In genomic region chr7:114991255-114991654, GRCm38 (mm10) we compare ENCODE assay signal across 13 mouse cellular contexts.
DNase-seq lines count a peak whose midpoint lies in the region; ATAC-seq and TF ChIP-seq lines count a peak whose summit lies in the region.
"Had no signal": no experiment of that assay in that cellular context is flagged by ENCODE, and none has a peak within 500 bp of the region (broad histone marks: within the 10 kb centered on the region; RNA-seq: fewer than 3 reads in every experiment).

No protein-coding gene starts in this region.

- H3K4me2 ChIP-seq in forebrain, postnatal 0 days (ENCODE audit: low read depth), result no peak overlapping the region
- H3K4me2 ChIP-seq in forebrain, embryonic 15.5 days (replicated peaks), result no peak overlapping the region
- H3K4me2 ChIP-seq in forebrain, embryonic 11.5 days (ENCODE audit: low read depth, low read length, severe bottlenecking), result no peak overlapping the region
- H3K4me2 ChIP-seq: liver, embryonic 15.5 days had no signal

- no peak for ATAC-seq in forebrain, postnatal 0 days
- no peak for ATAC-seq in forebrain, embryonic 15.5 days (replicated peaks)
- no peak for ATAC-seq in forebrain, embryonic 11.5 days (replicated peaks; ENCODE audit: low FRiP score)

- whole genome bisulfite sequencing in forebrain, postnatal 0 days, result 52% methylated on average over 5 of the region's 5 CpGs
- WGBS in forebrain, embryonic 15.5 days, result 47% methylated on average over 5 of the region's 5 CpGs
- WGBS in forebrain, embryonic 11.5 days, result 70% methylated on average over 5 of the region's 5 CpGs

- intact Hi-C loops in heart, postnatal 36 days (cut with DNase I), result no loop called here

- no peak overlapping the region for H3K4me3 ChIP-seq in forebrain, postnatal 0 days (ENCODE audit: low read depth, low read length)
- no peak overlapping the region for H3K4me3 ChIP-seq in forebrain, embryonic 15.5 days
- no peak overlapping the region for H3K4me3 ChIP-seq in forebrain, embryonic 11.5 days (ENCODE audit: low read depth, low read length)
- H3K4me3 ChIP-seq: forebrain, embryonic 10.5 days; liver, embryonic 15.5 days had no signal

- H3K27ac ChIP-seq in forebrain, postnatal 0 days (ENCODE audit: low read depth, low read length), result no peak overlapping the region
- no peak overlapping the region for H3K27ac ChIP-seq in forebrain, embryonic 15.5 days (replicated peaks)
- H3K27ac ChIP-seq in forebrain, embryonic 11.5 days (ENCODE audit: low read depth, low read length), result no peak overlapping the region
- H3K27ac ChIP-seq: forebrain, embryonic 10.5 days; liver, embryonic 15.5 days had no signal

- peak; percentile 9 for DNase-seq in forebrain, postnatal 0 days
- peak; percentile 17 for DNase-seq in lung, postnatal 10 days
- DNase-seq in lung, postnatal 36 days, result no peak
- DNase-seq in fibroblast of lung, adult 2 months (ENCODE audit: low read depth), result peak; percentile 53
- DNase-seq in heart, postnatal 36 days, result peak; percentile 26 to 44
- DNase-seq in MN1 (ENCODE audit: low spot score), result no peak
- no peak for DNase-seq in forebrain, embryonic 11.5 days (ENCODE audit: low spot score)
- DNase-seq: adrenal gland, postnatal 25 days; kidney, postnatal 10 days; right cerebral cortex, adult 18-20 months had no signal

- H3K27me3 ChIP-seq in forebrain, postnatal 0 days (ENCODE audit: insufficient read depth, low read length), result no peaks in the 10 kb centered on the region
- no peaks in the 10 kb centered on the region for H3K27me3 ChIP-seq in forebrain, embryonic 15.5 days
- H3K27me3 ChIP-seq in forebrain, embryonic 11.5 days (ENCODE audit: control insufficient read depth, insufficient read depth, low read length), result no peaks in the 10 kb centered on the region
- H3K27me3 ChIP-seq: liver, embryonic 15.5 days had no signal

- H3K36me3 ChIP-seq in forebrain, postnatal 0 days (ENCODE audit: insufficient read depth), result no peaks in the 10 kb centered on the region
- no peaks in the 10 kb centered on the region for H3K36me3 ChIP-seq in forebrain, embryonic 15.5 days
- H3K36me3 ChIP-seq in forebrain, embryonic 11.5 days (ENCODE audit: control insufficient read depth, insufficient read depth, low read length), result no peaks in the 10 kb centered on the region
- H3K36me3 ChIP-seq: forebrain, embryonic 10.5 days; liver, embryonic 15.5 days had no signal

- H3K4me1 ChIP-seq in forebrain, postnatal 0 days (ENCODE audit: insufficient read depth), result no peaks in the 10 kb centered on the region
- no peaks in the 10 kb centered on the region; the same call in 1 of the 2 replicates for H3K4me1 ChIP-seq in forebrain, embryonic 15.5 days
- H3K4me1 ChIP-seq in forebrain, embryonic 11.5 days (replicated peaks; ENCODE audit: control insufficient read depth, insufficient read depth, low read length), result no peaks in the 10 kb centered on the region
- H3K4me1 ChIP-seq: forebrain, embryonic 10.5 days; liver, embryonic 15.5 days had no signal

- no peak overlapping the region for H3K9ac ChIP-seq in forebrain, postnatal 0 days
- no peak overlapping the region for H3K9ac ChIP-seq in forebrain, embryonic 15.5 days (replicated peaks)
- H3K9ac ChIP-seq in forebrain, embryonic 11.5 days (ENCODE audit: low read length), result no peak overlapping the region
- H3K9ac ChIP-seq: liver, embryonic 15.5 days had no signal

- no peak for TF ChIP-seq CTCF in forebrain, postnatal 0 days (IDR thresholded peaks at IDR 0.05; ENCODE audit: low read depth)

- H3K9me3 ChIP-seq in forebrain, postnatal 0 days (ENCODE audit: low read length), result no peaks in the 10 kb centered on the region
- H3K9me3 ChIP-seq in forebrain, embryonic 15.5 days, result no peaks in the 10 kb centered on the region
- H3K9me3 ChIP-seq in forebrain, embryonic 11.5 days (ENCODE audit: control insufficient read depth, low read length), result no peaks in the 10 kb centered on the region
- H3K9me3 ChIP-seq: forebrain, embryonic 10.5 days; liver, embryonic 15.5 days had no signal

Comparison
In these comparisons a context has a peak if more than half of its experiments do, and no peak if none do; other contexts are left out.
1. DNase-seq: peak in forebrain, postnatal 0 days (single experiment), lung, postnatal 10 days (single experiment), fibroblast of lung, adult 2 months (single experiment) and heart, postnatal 36 days (2 of 2); none in lung, postnatal 36 days (single experiment), MN1 (single experiment) and forebrain, embryonic 11.5 days (single experiment).